Mouse (Mus musculus) cerebellum, adult (tissue): ENCODE data around the gene Pax6.

Source experiments
- ATAC-seq: cut with Nextera tagmentation; 2 replicates; pipeline ENCODE4 v1.9.2; 2017; ENCODE audit warnings: mild to moderate bottlenecking, moderate library complexity, mixed read lengths; ENCODE audit not compliant: insufficient number of reproducible peaks, low FRiP score, low TSS enrichment

Pax6 gene

DNA sequence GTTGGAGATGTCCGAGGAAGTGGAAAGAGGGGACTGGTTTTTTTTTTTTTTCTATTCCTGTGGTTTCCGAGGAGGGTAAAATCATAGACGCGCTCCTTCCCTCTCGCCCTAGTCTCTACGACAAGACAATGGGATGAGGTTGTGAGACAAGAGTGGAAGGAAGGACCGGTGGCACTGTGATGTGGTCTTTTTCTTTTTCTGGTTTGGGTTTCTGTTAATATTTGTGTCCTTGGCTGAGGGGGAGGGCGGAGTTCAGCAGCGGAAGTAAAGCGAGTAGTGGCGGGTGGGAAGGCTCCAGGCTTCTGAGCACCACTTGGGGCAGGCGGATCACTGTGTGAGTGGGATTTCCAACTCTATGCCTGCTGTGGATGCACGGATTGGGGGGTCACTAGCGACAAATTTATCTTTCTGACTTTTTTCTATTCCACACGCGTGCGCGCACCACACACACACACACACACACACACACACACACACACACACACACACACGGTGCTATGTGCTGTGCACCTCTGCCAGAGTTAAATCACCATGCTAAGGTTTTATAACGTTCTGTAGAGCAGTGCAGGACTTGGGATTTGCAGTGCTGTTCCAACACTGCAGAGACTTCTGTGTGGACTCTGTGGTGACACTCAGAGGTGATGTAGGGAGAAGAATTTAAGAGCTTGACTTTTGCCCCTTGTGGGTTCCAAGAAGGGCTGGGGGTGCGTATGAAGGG is 14.1 kb downstream of the Pax6 start:
- ATAC-seq: no peak

DNA sequence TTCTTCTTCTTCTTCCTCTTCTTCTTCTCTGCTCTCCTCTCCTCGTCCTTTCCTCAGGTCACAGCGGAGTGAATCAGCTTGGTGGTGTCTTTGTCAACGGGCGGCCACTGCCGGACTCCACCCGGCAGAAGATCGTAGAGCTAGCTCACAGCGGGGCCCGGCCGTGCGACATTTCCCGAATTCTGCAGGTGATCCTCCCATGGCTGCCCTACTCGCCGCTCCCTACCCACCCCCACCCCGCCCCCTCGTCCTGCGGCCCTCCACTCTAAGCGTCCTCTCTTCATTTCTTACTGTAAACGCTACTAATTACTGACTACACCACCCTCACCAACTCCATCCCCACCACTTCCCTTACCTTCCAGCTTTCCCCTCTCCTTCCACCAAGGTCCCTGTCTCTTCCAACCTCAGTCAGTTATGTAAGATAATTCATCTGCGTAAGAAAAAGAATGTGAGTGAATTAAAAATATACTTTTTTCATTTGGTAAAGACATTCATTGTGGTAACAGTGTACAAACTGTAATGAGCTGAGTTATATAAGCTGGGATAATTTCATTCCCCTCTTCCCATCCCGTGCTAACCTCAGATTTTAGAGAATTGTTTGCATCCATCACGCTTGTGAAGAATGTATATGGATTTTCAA is 15.2 kb downstream of the Pax6 start:
- no peak for ATAC-seq

GRCm38 (mm10) chr2:105684991-105685650 is 16.4 kb downstream of the Pax6 start:
- no peak for ATAC-seq

DNA sequence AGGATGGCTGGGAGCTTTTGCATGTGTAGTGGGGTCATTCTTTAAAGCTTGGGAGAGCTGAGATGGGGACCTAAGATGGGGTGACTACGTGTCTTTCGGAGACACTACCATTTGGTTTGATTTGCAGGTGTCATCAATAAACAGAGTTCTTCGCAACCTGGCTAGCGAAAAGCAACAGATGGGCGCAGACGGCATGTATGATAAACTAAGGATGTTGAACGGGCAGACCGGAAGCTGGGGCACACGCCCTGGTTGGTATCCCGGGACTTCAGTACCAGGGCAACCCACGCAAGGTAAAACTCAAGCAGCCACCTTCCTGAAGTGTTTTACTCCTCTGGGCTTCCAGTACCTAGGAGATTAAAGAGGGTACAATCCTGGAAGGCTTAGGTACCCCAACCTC is 17.0 kb downstream of the Pax6 start:
- no peak for ATAC-seq

GRCm38 (mm10) chr2:105686363-105687316 is 17.9 kb downstream of the Pax6 start:
- ATAC-seq: no peak

DNA sequence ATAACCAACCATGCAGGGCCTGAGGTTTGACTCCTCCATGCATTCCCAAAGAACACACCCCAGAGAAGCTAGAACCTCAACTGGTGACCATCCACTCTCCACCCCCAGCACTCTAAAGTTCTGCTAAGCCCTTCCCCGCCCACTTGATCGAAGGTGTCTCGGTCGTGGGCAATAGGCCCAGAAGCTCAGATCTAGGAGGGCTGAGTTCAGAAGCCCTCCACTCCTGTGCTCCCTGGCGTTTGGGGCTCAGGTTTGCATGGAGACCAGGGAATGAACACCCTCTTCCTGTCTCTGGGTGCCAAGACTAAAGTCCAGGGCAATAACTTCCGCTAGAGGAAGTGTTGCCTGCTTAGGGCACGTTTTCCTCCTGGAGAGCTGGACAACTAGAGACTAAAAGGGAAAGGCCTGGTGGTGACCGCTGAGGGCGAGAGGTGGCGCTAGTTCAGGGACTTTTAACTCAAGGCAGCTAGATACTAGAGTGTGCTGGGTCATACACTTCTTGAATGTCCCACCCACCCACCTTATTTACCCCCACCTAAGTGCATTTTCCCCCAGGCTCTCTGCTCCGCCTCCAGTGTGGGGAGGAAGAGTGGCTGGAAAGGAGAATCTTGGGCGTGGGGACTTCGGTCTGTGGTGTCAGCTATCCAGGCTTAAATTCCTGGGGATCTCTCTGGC is 18.8 kb downstream of the Pax6 start:
- peak; percentile 69 for ATAC-seq

DNA sequence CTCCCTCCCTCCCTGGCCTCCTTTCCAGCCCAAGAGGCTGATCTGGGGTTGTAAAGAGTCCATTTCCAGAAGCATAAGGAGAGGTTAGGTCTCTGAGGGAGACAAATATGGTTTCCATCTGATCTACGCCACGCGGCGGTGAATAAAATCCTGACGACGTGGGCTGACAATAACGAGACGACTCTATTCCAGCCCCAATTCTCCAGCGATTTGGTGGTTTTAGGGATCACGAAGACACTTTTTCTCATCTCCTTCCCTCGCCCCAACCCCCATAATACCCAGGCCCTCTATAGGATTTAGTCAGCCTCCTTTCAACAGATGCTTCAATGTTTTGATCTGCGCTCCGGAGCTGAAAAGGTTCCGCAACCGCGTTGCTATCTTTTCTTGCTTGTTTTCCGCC is 19.3 kb downstream of the Pax6 start:
- peak; percentile 31 for ATAC-seq

GRCm38 (mm10) chr2:105688436-105689303 is 20.0 kb downstream of the Pax6 start:
- ATAC-seq: peak; percentile 67

GRCm38 (mm10) chr2:105689304-105689770 is 20.6 kb downstream of the Pax6 start:
- no peak for ATAC-seq

DNA sequence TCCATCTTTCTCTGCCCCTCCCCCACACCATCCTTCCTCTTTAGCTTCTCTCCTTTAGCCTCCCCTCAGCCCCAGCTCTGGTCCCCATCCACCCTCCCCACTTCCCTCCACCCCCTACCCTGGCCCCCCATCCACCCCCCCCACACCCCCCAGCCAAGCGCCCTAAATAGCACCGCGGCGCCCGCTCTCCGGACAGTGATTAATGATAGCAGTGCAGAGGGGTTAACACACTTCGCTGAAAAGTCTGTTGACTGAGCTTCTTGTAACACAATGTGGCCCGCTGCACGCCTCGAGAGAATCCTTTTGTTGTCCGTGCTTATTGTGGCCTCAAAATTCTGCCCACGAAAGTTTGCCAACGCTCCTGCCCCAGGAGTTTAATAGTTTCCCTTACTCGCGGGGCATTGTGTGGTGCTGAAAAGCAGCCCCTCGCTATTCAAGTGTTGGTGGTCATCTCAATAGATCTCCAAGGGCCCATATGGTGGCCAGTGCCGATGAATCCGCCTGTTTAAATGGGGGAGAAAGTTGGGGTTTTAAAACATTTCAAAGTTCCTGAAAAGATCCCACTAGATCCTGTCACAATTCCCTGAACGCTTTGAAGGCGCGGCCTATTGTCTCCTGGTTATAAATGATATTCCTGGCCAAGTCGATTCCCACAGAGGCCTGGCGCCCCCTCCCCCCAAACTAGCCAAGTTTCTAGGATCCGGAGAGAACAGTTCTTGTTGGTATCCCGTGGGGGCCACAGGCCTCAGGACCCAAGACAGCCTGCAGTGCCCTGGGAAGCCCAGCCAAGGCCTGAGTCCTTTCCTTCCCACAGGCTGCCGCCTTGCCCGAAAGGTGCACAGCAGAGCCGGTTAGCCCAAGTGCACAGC is 21.3 kb downstream of the Pax6 start:
- no peak for ATAC-seq

DNA sequence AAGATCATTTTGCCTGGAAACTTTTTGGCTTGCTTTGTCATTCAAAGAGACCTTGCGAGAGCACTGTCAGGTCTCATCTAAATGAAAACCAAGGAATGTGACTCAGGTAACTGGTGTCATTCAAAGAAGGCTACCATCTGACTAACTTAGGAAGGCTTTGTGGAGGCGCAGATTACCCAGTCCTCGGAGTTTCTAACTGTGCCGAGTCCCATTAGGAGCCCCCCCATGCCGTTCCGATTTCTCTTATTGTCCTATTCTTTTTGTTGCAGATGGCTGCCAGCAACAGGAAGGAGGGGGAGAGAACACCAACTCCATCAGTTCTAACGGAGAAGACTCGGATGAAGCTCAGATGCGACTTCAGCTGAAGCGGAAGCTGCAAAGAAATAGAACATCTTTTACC is 22.6 kb downstream of the Pax6 start:
- no peak for ATAC-seq

- no peak for ATAC-seq
These were observed 29.0 kb downstream of the Pax6 start for GRCm38 (mm10) chr2:105697741-105698140.

GRCm38 (mm10) chr2:105698631-105699030 is 29.9 kb downstream of the Pax6 start:
- peak; percentile 57; the same call in 1 of the 2 replicates for ATAC-seq

GRCm38 (mm10) chr2:105701781-105702180 is 33.1 kb downstream of the Pax6 start:
- ATAC-seq: no peak

- ATAC-seq: no peak
These were observed 33.9 kb downstream of the Pax6 start for GRCm38 (mm10) chr2:105702586-105702985.

DNA sequence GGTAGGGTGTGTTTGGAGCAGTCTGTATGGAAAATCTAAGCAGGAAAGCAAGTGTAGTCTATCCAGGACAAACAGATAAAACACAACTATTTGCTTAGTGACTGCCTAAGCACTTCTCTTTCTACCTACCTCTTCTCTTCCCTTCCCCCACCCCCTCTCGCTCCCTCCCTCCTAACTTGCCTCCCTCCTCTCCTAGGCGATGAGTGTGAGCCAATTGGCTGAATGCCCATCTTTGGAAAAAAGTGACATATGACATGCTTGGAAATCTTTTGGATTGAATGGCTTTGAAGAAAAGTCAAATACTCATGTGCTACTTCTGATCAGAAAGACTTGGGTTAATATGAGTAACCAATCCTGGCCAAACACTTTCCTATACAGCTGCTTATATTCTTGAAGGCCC is 36.6 kb downstream of the Pax6 start:
- ATAC-seq: no peak

DNA sequence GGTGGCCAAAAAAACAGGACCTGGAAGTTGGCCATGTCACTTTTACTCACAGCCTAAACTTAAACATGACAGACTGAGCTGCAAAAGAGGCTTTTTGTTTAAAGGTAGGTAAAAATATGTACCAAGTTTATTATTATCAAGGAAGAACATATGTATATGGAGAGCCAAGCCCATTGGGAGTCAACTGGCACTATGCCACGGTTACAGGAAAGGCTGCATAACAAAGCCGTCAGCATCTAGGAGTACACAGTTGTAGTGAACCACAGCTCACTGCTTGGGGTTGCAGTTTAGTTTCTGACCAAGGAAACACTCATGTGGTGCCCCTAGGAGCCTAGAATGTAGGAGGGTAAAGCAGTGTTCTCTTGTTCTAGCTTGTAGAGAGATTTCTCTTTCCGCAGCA is 40.4 kb downstream of the Pax6 start:
- ATAC-seq: no peak

DNA sequence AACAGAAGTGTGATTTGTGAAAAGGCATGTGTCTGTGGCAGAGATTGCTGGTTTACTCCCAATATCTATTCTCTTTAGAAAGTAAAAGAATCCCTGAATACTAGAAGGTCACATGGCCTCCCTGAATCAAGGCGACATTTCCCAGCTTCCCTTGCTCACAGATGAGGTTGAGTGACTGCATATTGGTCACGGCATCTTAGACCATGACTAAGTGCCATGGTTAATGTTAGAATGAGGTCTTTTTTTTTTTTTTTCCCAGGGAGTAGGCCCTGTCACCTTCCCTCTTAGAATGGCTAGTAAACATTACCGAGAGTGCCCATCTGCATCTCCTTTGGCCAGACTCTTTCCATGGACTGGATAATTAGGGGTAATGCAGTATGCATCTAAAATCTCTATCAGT is 41.8 kb downstream of the Pax6 start:
- ATAC-seq: no peak
